Mouse (Mus musculus) thymus, postnatal 25 days (tissue): Measurements from ENCODE around the gene Adm2.

Experiments used
- DNase-seq: peaks from one replicate; pipeline ENCODE4 v3.0.0; 2022

The Adm2 gene

GRCm38 (mm10) chr15:89322670-89323522 is at the start of gene Adm2:
Gene Adm2 (plus strand): TSS chr15:89322720.
- DNase-seq, result no peak

GRCm38 (mm10) chr15:89275497-89275896 is 47.0 kb upstream of the Adm2 start:
- no peak for DNase-seq

GRCm38 (mm10) chr15:89277366-89277765 is 45.2 kb upstream of the Adm2 start:
- DNase-seq, result no peak

- DNase-seq, result peak; percentile 38
These were observed 40.0 kb upstream of the Adm2 start for GRCm38 (mm10) chr15:89282546-89282945.

GRCm38 (mm10) chr15:89284094-89284493 is 38.4 kb upstream of the Adm2 start:
- DNase-seq, result no peak

GRCm38 (mm10) chr15:89285004-89285403 is 37.5 kb upstream of the Adm2 start:
- DNase-seq, result no peak

GRCm38 (mm10) chr15:89285478-89285877 is 37.0 kb upstream of the Adm2 start:
- no peak for DNase-seq

GRCm38 (mm10) chr15:89286114-89286513 is 36.4 kb upstream of the Adm2 start:
- DNase-seq, result peak; percentile 36

- DNase-seq, result no peak
These were observed 35.9 kb upstream of the Adm2 start for GRCm38 (mm10) chr15:89286582-89286981.

GRCm38 (mm10) chr15:89288227-89288767 is 34.2 kb upstream of the Adm2 start:
- no peak for DNase-seq

- DNase-seq, result no peak
These were observed 33.1 kb upstream of the Adm2 start for GRCm38 (mm10) chr15:89289455-89289854.

GRCm38 (mm10) chr15:89291521-89291920 is 31.0 kb upstream of the Adm2 start:
- no peak for DNase-seq

- DNase-seq, result no peak
These were observed 29.7 kb upstream of the Adm2 start for GRCm38 (mm10) chr15:89292795-89293194.

- DNase-seq, result no peak
These were observed 28.7 kb upstream of the Adm2 start for GRCm38 (mm10) chr15:89293778-89294177.

- DNase-seq, result no peak
These were observed 26.8 kb upstream of the Adm2 start for GRCm38 (mm10) chr15:89295580-89296165.

- DNase-seq, result no peak
These were observed 26.1 kb upstream of the Adm2 start for GRCm38 (mm10) chr15:89296465-89296864.

GRCm38 (mm10) chr15:89297695-89298094 is 24.8 kb upstream of the Adm2 start:
- no peak for DNase-seq

- DNase-seq, result no peak
These were observed 22.3 kb upstream of the Adm2 start for GRCm38 (mm10) chr15:89300180-89300579.

GRCm38 (mm10) chr15:89300600-89300999 is 21.9 kb upstream of the Adm2 start:
- no peak for DNase-seq

- DNase-seq, result no peak
These were observed 16.6 kb upstream of the Adm2 start for GRCm38 (mm10) chr15:89305966-89306365.

GRCm38 (mm10) chr15:89307461-89307860 is 15.1 kb upstream of the Adm2 start:
- no peak for DNase-seq

- peak; percentile 25 for DNase-seq
These were observed 13.9 kb upstream of the Adm2 start for GRCm38 (mm10) chr15:89308406-89309139.

- DNase-seq, result peak; percentile 83
These were observed 12.5 kb upstream of the Adm2 start for GRCm38 (mm10) chr15:89309962-89310498.
